Mouse (Mus musculus): ENCODE measurements around the gene Limk1. TPM values are rescaled to one million over a fixed set of nuclear protein-coding genes. Genes with fewer than 3 reads are reported as not detected.

The Limk1 gene
- total RNA-seq, 2 experiments from 2014 or later: 0.42 to 0.76 TPM

DNA sequence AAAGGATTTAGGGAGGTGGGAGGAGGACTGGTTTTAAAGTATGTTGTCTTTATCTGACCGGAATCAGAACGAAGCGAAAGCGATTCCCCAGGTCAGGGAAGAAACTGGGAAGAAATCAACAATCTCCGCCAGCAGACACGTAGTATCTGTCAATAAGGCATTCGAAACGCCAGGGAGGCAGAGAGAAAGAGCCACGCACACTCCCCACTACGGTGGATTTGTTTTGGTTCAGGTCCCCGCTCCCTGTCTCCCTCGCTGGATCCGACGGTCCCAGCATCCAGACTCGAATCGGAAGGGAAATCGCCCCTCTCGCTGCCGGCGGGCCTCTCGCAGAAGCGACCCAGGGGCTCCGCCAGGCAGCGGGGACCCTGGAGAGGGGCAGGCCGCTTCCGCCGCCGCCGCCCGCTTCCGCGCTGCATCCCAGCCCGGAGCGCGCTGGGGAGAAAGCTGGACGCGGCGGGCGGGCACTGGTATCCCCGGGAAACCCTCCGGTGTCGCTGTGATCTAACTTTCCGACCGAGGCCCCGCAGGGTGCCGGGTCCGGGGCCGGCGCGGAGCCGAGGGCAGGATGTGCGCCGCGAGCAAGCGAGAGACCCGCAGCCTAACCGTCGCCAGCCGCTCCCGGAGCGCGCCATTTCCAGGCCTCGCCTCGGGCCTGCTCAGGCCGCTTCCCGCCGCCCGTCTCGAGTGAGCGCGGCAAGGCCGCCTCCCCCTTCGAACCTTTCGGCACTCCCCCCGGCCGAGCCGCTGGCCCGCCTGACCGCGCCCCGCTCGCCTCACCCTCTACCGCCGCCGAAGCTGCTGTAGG lies 49.7 kb downstream of the Limk1 start:
- ATAC-seq (replicated peaks; ENCODE audit: low FRiP score, poor library complexity, severe bottlenecking): peak; percentile 37

- no peak for ATAC-seq (replicated peaks; ENCODE audit: low FRiP score, poor library complexity, severe bottlenecking)
Measured at GRCm38 (mm10) chr5:134637820-134638367, 50.5 kb downstream of the Limk1 start.

DNA sequence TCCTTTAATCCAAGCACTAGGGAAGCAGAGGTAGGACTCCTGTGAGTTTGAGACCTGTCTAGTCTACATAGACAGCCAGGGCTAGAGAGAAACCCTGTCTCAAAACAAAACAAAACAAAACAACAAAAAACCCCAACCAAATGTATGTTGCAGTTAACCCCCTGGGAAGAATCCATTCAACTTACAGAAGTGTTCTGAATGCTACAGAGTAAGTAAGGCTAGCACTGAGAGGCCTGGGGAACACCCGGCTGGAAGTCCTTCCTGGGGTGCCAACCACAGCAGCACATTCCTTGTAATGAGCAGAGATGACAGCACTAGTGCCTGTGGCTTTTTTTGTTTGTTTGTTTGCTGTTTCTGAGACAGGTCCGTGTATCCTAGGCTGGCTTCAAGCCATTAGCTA lies 55.6 kb downstream of the Limk1 start:
- ATAC-seq (replicated peaks; ENCODE audit: low FRiP score, poor library complexity, severe bottlenecking): no peak

DNA sequence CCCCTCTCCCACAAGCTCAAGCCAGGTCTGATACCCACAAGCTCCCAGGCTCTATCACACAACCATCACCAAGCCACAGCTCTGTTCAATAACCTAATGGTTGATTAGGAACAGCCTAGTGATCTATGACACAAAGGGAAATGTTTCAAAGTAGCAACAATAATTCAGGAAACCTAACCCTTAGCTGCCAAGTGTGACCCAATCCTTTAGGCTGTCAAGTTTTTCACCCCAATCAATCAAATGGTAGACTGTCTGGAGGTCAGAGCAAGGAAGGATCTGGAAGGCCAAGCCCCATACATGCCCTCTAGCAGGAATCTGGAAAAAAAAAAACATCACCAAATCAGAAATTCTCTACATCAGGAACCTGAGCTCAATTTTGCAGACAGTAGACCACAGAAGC lies 57.6 kb downstream of the Limk1 start:
- no peak for ATAC-seq (replicated peaks; ENCODE audit: low FRiP score, poor library complexity, severe bottlenecking)

GRCm38 (mm10) chr5:134629508-134629907 lies 58.9 kb downstream of the Limk1 start:
- ATAC-seq (replicated peaks; ENCODE audit: low FRiP score, poor library complexity, severe bottlenecking): no peak

DNA sequence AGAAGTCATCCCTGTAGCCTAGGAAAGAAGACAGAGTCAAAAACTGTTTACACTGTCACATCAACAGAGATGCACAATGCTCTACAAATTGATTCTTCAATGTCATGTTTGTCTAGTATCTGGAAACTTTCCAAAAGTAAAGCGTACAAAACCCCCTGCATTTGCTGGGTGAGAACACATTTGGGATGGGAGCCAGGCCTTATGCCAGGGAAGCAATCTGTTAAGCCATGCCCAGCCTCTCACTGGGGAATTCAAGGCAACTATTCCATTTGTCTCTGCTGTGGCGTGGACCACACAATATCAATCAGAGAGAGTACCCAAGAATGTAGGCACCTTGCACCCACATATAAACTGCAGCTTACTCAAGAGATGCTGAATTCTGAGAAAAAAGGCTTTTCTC lies 66.3 kb downstream of the Limk1 start:
- no peak for ATAC-seq (replicated peaks; ENCODE audit: low FRiP score, poor library complexity, severe bottlenecking)

DNA sequence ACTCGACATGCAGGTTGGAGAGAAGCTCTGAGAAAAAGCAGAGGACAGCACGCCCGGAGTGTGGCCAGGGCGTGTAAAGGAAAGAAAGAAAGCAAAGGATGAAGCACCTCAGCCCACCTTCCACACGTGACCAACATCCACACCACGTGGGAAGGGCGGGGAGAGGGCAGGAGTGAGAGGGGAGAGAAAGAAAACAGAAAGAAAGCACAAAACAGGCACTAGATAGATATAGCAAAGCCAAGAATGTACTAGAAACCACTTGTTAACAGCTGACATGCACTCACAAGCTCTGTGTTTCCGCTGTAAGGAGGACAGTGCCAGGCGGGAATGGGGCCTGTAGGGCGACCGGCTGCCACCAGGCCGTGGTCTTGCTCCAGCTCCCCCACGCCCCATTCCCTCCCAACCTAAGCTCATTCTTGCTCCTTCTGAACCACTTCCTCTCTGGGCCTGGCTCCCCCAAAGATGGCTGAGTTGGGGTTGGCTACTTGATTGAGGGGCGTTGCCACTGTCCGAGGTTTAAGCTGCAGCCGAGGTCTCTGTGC lies 67.2 kb downstream of the Limk1 start:
- ATAC-seq (replicated peaks; ENCODE audit: low FRiP score, poor library complexity, severe bottlenecking): no peak

DNA sequence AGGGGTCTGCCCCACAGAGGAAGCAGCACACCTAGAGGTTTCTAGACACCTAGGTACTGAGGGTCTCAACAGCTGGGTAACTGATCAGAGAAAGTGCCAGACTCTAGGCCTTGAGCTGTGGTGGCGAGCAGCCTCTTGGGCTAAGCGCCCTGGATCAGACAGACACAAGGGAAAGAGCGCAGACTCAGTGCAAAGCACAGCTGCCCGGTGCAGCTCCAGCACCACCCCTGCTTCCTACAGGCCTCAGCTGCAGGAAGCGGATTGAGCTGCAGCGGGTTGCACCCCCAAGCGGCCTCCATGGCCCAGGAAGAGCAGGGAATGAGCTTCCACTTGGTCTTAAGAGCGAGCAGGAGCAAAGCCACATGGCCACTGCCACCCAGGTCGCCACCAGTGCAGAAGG lies 67.9 kb downstream of the Limk1 start:
- ATAC-seq (replicated peaks; ENCODE audit: low FRiP score, poor library complexity, severe bottlenecking): no peak

DNA sequence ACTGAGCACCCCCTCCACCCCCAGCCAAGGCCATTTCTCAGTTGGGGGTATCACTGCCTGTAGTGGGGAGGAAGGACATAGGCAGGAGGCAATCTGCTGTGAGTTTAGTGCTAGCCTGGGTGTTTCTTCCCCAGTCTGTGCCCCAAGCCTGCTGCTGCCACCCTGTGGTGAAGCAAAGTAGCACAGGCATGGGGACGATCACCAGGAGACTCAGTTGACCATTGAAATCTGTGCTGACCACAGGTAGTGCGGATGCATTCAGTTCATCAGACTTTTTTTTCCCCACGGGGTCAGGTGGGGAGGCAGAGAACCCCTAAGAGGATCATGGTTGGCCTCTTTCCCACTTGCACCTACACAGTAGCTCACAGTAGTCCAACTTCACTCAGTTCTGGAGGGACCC lies 71.3 kb downstream of the Limk1 start:
- ATAC-seq (replicated peaks; ENCODE audit: low FRiP score, poor library complexity, severe bottlenecking): peak; percentile 70

DNA sequence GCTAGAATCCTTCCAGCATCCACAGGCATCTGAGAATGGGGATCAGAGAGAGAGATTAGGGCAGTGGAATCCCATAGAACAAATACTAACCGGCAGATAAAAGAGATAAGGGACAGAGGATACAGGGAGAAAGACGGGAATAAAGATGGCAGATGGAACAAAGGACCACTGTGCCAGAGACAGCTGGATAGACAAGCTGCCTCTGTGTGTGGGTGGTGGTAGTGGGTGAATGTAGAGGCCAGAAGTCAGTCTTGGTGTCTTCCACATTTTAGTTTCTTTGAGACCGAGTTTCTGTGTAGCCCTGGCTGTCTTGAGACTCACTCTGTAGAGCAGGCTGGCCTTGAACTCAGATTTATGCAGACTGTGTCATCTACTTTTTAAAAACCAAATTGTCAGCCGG lies 72.6 kb downstream of the Limk1 start:
- ATAC-seq (replicated peaks; ENCODE audit: low FRiP score, poor library complexity, severe bottlenecking): no peak

DNA sequence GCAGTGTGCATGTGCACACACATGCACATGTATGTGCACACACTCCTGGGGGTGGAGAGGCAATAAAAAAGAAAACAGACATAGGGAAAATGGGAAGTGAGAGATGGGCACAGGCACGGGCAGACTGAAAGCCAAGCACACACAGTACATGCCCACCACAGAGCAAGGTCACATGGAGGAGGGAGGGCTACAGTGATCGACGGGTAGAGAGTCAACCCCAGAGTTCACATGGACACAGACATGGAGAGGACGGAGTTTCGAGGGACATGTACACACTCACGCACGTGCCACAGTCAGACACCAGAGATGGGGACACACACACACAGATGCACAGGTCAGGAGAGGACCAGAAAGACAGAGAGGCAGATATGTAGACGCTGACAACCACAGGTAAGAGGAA lies 73.0 kb downstream of the Limk1 start:
- no peak for ATAC-seq (replicated peaks; ENCODE audit: low FRiP score, poor library complexity, severe bottlenecking)

DNA sequence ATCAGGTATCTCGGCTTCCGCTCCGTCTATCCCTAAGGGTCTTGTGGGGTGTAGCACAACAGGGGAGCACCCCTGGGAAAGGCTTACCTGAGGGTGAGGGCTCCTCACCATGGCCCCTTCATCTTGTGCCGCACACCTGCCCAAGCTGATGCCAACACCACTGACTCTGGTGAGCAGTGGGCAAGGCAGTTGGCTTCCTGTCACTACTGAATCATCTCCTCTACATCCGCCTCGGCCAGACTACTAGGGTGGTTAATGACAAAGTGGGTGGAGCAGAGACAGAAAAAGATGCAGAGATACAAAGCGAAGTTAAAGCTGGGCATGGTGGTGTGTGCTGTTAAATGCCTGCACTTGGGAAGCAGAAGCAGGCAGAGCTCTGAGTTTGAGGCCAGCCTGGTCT lies 73.6 kb downstream of the Limk1 start, which contains the start of gene Lat2:
Gene Lat2, minus strand, starts transcription at position 224 of the 400 bp plus-strand sequence.
- ATAC-seq (replicated peaks; ENCODE audit: low FRiP score, poor library complexity, severe bottlenecking): no peak

DNA sequence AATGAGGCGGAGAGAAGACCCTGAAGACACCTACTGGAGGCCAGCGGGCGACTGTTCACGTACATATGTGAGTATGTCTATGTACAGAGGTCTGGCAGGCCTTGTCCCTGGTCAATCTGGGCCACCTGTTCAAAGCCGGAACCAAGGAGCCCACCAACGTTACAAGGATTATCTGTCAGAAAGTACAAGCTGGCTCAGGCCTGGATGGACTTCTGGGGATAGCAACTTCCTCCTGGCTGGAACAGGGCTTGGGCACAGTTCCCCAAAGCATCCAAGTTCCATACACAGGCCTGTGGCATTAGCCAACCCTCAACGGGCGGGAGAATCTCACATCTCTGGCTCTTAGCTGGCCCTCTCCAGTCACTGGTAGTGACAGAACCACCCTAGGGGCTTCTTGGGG lies 74.1 kb downstream of the Limk1 start:
- no peak for ATAC-seq (replicated peaks; ENCODE audit: low FRiP score, poor library complexity, severe bottlenecking)

GRCm38 (mm10) chr5:134613727-134614126 lies 74.7 kb downstream of the Limk1 start:
- ATAC-seq (replicated peaks; ENCODE audit: low FRiP score, poor library complexity, severe bottlenecking): no peak

GRCm38 (mm10) chr5:134611810-134612521 lies 76.4 kb downstream of the Limk1 start:
- no peak for ATAC-seq (replicated peaks; ENCODE audit: low FRiP score, poor library complexity, severe bottlenecking)

- no peak for ATAC-seq (replicated peaks; ENCODE audit: low FRiP score, poor library complexity, severe bottlenecking)
Measured at GRCm38 (mm10) chr5:134609916-134610643, 78.3 kb downstream of the Limk1 start.

GRCm38 (mm10) chr5:134607121-134607520 lies 81.3 kb downstream of the Limk1 start:
- no peak for ATAC-seq (replicated peaks; ENCODE audit: low FRiP score, poor library complexity, severe bottlenecking)

- ATAC-seq (replicated peaks; ENCODE audit: low FRiP score, poor library complexity, severe bottlenecking): 0 out of 2 replicates have a peak, but pooled peaks have one; percentile 30
Measured at GRCm38 (mm10) chr5:134606314-134606713, 82.1 kb downstream of the Limk1 start.

Data from erythroid progenitor cell, adult 5-6 weeks (primary cell).